28 mouse cellular contexts compared by ENCODE assay signal in genomic region chr1:82806391-82806790, GRCm38 (mm10). TPM values are rescaled to one million over a fixed set of nuclear protein-coding genes. Genes with fewer than 3 reads are reported as not detected.
DNase-seq lines count a peak whose midpoint lies in the region; ATAC-seq and TF ChIP-seq lines count a peak whose summit lies in the region.
"Had no signal": no experiment of that assay in that cellular context is flagged by ENCODE, and none has a peak within 500 bp of the region (broad histone marks: within the 10 kb centered on the region; RNA-seq: fewer than 3 reads in every experiment).

No protein-coding gene starts in this region.

- no peak overlapping the region for H3K4me3 ChIP-seq in embryonic facial prominence, embryonic 14.5 days (ENCODE audit: low read depth, low read length)
- no peak overlapping the region for H3K4me3 ChIP-seq in embryonic facial prominence, embryonic 10.5 days
- H3K4me3 ChIP-seq in kidney, postnatal 0 days (replicated peaks; ENCODE audit: low read depth, low read length) = no peak overlapping the region
- H3K4me3 ChIP-seq: erythroblast, embryonic 14.5 days; forebrain, embryonic 13.5 days; heart, adult 2 months; hindbrain, embryonic 12.5 days; limb, embryonic 12.5 days; neural tube, embryonic 13.5 days had no signal

- no peak for ATAC-seq in embryonic facial prominence, embryonic 14.5 days (ENCODE audit: low read depth)
- ATAC-seq in kidney, postnatal 0 days (replicated peaks; ENCODE audit: low FRiP score, low read depth) = no peak
- ATAC-seq: forebrain, embryonic 13.5 days; lung, postnatal 0 days had no signal

- no peaks in the 10 kb centered on the region for H3K9me3 ChIP-seq in embryonic facial prominence, embryonic 14.5 days (ENCODE audit: control insufficient read depth, low read length)
- no peaks in the 10 kb centered on the region for H3K9me3 ChIP-seq in embryonic facial prominence, embryonic 10.5 days
- H3K9me3 ChIP-seq in kidney, postnatal 0 days (replicated peaks; ENCODE audit: low read length) = no peaks in the 10 kb centered on the region
- H3K9me3 ChIP-seq: forebrain, embryonic 13.5 days; hindbrain, embryonic 12.5 days; limb, embryonic 12.5 days; neural tube, embryonic 13.5 days had no signal

- TF ChIP-seq CTCF in kidney, postnatal 0 days (IDR thresholded peaks at IDR 0.05; ENCODE audit: low read depth) = no peak

- H3K4me2 ChIP-seq in embryonic facial prominence, embryonic 14.5 days (ENCODE audit: low read depth, low read length) = no peak overlapping the region
- no peak overlapping the region for H3K4me2 ChIP-seq in kidney, postnatal 0 days (ENCODE audit: low read length)
- H3K4me2 ChIP-seq: forebrain, embryonic 13.5 days; hindbrain, embryonic 12.5 days; limb, embryonic 12.5 days; neural tube, embryonic 13.5 days had no signal

- no peaks in the 10 kb centered on the region for H3K36me3 ChIP-seq in embryonic facial prominence, embryonic 14.5 days (ENCODE audit: control insufficient read depth, insufficient read depth, low read length)
- no peaks in the 10 kb centered on the region for H3K36me3 ChIP-seq in embryonic facial prominence, embryonic 10.5 days (replicated peaks)
- H3K36me3 ChIP-seq in kidney, postnatal 0 days (ENCODE audit: insufficient read depth, low read length) = no peaks in the 10 kb centered on the region
- H3K36me3 ChIP-seq: hindbrain, embryonic 12.5 days; limb, embryonic 12.5 days; neural tube, embryonic 13.5 days had no signal

- H3K27ac ChIP-seq in embryonic facial prominence, embryonic 14.5 days (replicated peaks; ENCODE audit: low read depth, low read length) = no peak overlapping the region
- no peak overlapping the region for H3K27ac ChIP-seq in embryonic facial prominence, embryonic 10.5 days (replicated peaks)
- H3K27ac ChIP-seq in kidney, postnatal 0 days = no peak overlapping the region
- H3K27ac ChIP-seq: forebrain, embryonic 13.5 days; heart, adult 2 months; hindbrain, embryonic 12.5 days; limb, embryonic 12.5 days; liver, embryonic 14.5 days; neural tube, embryonic 13.5 days had no signal

- peaks cover 6% of the 10 kb centered on the region; the same call in 1 of the 2 replicates for H3K4me1 ChIP-seq in embryonic facial prominence, embryonic 14.5 days (ENCODE audit: control insufficient read depth, insufficient read depth, low read length)
- H3K4me1 ChIP-seq in embryonic facial prominence, embryonic 10.5 days = no peaks in the 10 kb centered on the region
- no peaks in the 10 kb centered on the region for H3K4me1 ChIP-seq in kidney, postnatal 0 days (replicated peaks; ENCODE audit: insufficient read depth, low read length)
- H3K4me1 ChIP-seq: forebrain, embryonic 13.5 days; hindbrain, embryonic 12.5 days; limb, embryonic 12.5 days; neural tube, embryonic 13.5 days had no signal

- no peaks in the 10 kb centered on the region for H3K27me3 ChIP-seq in embryonic facial prominence, embryonic 14.5 days (replicated peaks; ENCODE audit: control insufficient read depth, insufficient read depth, low read length)
- H3K27me3 ChIP-seq in embryonic facial prominence, embryonic 10.5 days (replicated peaks; ENCODE audit: low read depth, poor library complexity, severe bottlenecking) = no peaks in the 10 kb centered on the region
- H3K27me3 ChIP-seq in kidney, postnatal 0 days (ENCODE audit: insufficient read depth, low read length) = no peaks in the 10 kb centered on the region
- H3K27me3 ChIP-seq: forebrain, embryonic 13.5 days; hindbrain, embryonic 12.5 days; limb, embryonic 12.5 days; neural tube, embryonic 13.5 days had no signal

- intact Hi-C loops in heart, postnatal 36 days (cut with DNase I) = no loop called here

- DNase-seq in embryonic facial prominence, embryonic 14.5 days (ENCODE audit: low spot score) = peak; percentile 45
- DNase-seq in embryonic facial prominence, embryonic 10.5 days (ENCODE audit: low spot score) = no peak
- DNase-seq in heart, adult 8-10 months (ENCODE audit: low spot score) = peak; percentile 11
- no peak for DNase-seq in heart, postnatal 36 days
- peak; percentile 75 for DNase-seq in kidney, postnatal 0 days (ENCODE audit: low spot score)
- no peak for DNase-seq in kidney, adult 11 months
- peak; percentile 34 for DNase-seq in kidney, postnatal 14 days
- DNase-seq in layer of hippocampus, adult 9-10 months (ENCODE audit: low spot score) = no peak
- DNase-seq: adrenal gland, adult 8-10 months; cerebellum, adult 9-10 months; midbrain, embryonic 14.5 days; thymus, postnatal 36 days had no signal

- H3K9ac ChIP-seq in embryonic facial prominence, embryonic 14.5 days (ENCODE audit: low read depth, low read length) = no peak overlapping the region
- H3K9ac ChIP-seq in kidney, postnatal 0 days (ENCODE audit: low read depth, low read length) = no peak overlapping the region
- H3K9ac ChIP-seq: forebrain, embryonic 13.5 days; hindbrain, embryonic 12.5 days; limb, embryonic 12.5 days; liver, embryonic 14.5 days; neural tube, embryonic 13.5 days had no signal

- WGBS in embryonic facial prominence, embryonic 14.5 days = 55% methylated on average over 8 of the region's 8 CpGs
- WGBS in embryonic facial prominence, embryonic 10.5 days = 83% methylated on average over 8 of the region's 8 CpGs
- WGBS in kidney, postnatal 0 days = 68% methylated on average over 8 of the region's 8 CpGs

RNA-seq across cellular contexts. Expression of gene Agfg1, which starts 32.9 kb away (rescaled TPM):
- polyA plus RNA-seq in embryonic facial prominence, embryonic 14.5 days (2014; fragmentation: Nextera tagmentation; extraction: Ambion mirVana) = 41.9 and 42.4 TPM in 2 replicates
- 32.3 and 35.4 TPM in 2 replicates for polyA plus RNA-seq in embryonic facial prominence, embryonic 10.5 days (2016; fragmentation: Nextera tagmentation; extraction: Ambion mirVana)
- total RNA-seq in heart, adult 8-10 months (2022) = 10 to 100 TPM; 23.8 to 28.7 (median 26.0) TPM
- 10 to 100 TPM; 29.7 to 29.8 TPM for total RNA-seq in heart, postnatal 36 days (2021)
- 23.5 and 25.2 TPM in 2 replicates for polyA plus RNA-seq in kidney, postnatal 0 days (2015; fragmentation: Nextera tagmentation; extraction: Ambion mirVana)

RNA-seq across cellular contexts. Expression of gene Gm47791, which starts 35.3 kb away (rescaled TPM):
- polyA plus RNA-seq in embryonic facial prominence, embryonic 14.5 days (2014; fragmentation: Nextera tagmentation; extraction: Ambion mirVana) = not detected in 2 replicates
- polyA plus RNA-seq in embryonic facial prominence, embryonic 10.5 days (2016; fragmentation: Nextera tagmentation; extraction: Ambion mirVana) = not detected in 2 replicates
- not detected for total RNA-seq in heart, adult 8-10 months (2022)
- total RNA-seq in heart, postnatal 36 days (2021) = not detected
- polyA plus RNA-seq in kidney, postnatal 0 days (2015; fragmentation: Nextera tagmentation; extraction: Ambion mirVana) = not detected in 2 replicates
- total RNA-seq: adrenal gland, adult 8-10 months; common myeloid progenitor, adult 5-6 weeks; heart, adult 2 months; layer of hippocampus, postnatal 25 days; left cerebral cortex, postnatal 10 days; megakaryocyte, adult 5-6 weeks had no signal
- polyA plus RNA-seq: embryonic facial prominence, embryonic 11.5 days; erythroblast, embryonic 14.5 days; forebrain, embryonic 13.5 days; frontal cortex, adult 2 months; heart, adult 2 months; hindbrain, embryonic 12.5 days; limb, embryonic 12.5 days; liver, embryonic 14.5 days; lung, postnatal 0 days; midbrain, embryonic 14.5 days; neural tube, embryonic 13.5 days; spleen, adult 2 months; stomach, embryonic 14.5 days had no signal

RNA-seq across cellular contexts. Expression of gene Tm4sf20, which starts 38.1 kb away (rescaled TPM):
- polyA plus RNA-seq in embryonic facial prominence, embryonic 14.5 days (2014; fragmentation: Nextera tagmentation; extraction: Ambion mirVana) = 0.11 TPM in 1 of 2 replicates, not detected in the other
- polyA plus RNA-seq in embryonic facial prominence, embryonic 10.5 days (2016; fragmentation: Nextera tagmentation; extraction: Ambion mirVana) = 0.25 TPM in 1 of 2 replicates, not detected in the other
- not detected for total RNA-seq in heart, adult 8-10 months (2022)
- not detected for total RNA-seq in heart, postnatal 36 days (2021)
- polyA plus RNA-seq in kidney, postnatal 0 days (2015; fragmentation: Nextera tagmentation; extraction: Ambion mirVana) = 0.53 and 0.61 TPM in 2 replicates
- total RNA-seq: adrenal gland, adult 8-10 months; common myeloid progenitor, adult 5-6 weeks; heart, adult 2 months; layer of hippocampus, postnatal 25 days; left cerebral cortex, postnatal 10 days; megakaryocyte, adult 5-6 weeks had no signal
- polyA plus RNA-seq: embryonic facial prominence, embryonic 11.5 days; erythroblast, embryonic 14.5 days; frontal cortex, adult 2 months; heart, adult 2 months; hindbrain, embryonic 12.5 days; liver, embryonic 14.5 days; spleen, adult 2 months had no signal

Comparison
In these comparisons a context has a peak if more than half of its experiments do, and no peak if none do; other contexts are left out.
1. DNase-seq: peak in embryonic facial prominence, embryonic 14.5 days (single experiment), heart, adult 8-10 months (single experiment), kidney, postnatal 0 days (single experiment) and kidney, postnatal 14 days (single experiment); none in embryonic facial prominence, embryonic 10.5 days (single experiment), heart, postnatal 36 days (0 of 2), kidney, adult 11 months (single experiment) and layer of hippocampus, adult 9-10 months (single experiment).